Mouse (Mus musculus) neural tube, embryonic 13.5 days (tissue): Measurements from ENCODE around the gene Stxbp2. TPM values are rescaled to one million over a fixed set of nuclear protein-coding genes. Genes with fewer than 3 reads are reported as not detected.

Experiments used
- ATAC-seq: fragments of 200-750 bp; cut with Nextera tagmentation; 2 replicates; pipeline ENCODE4 v1.8.0; 2017; ENCODE audit warnings: low read depth, mild to moderate bottlenecking, moderate TSS enrichment, moderate library complexity
- H3K27ac ChIP-seq: fragments of 300-500 bp; sonication (generic); replicated peaks from 2 replicates; pipeline ENCODE4 v1.5.1; 2015; ENCODE audit warnings: moderate library complexity, mild to moderate bottlenecking, inconsistent platforms
- H3K27me3 ChIP-seq: fragments of 300-500 bp; sonication (generic); 2 replicates; pipeline ENCODE4 v1.6.1; 2015; ENCODE audit warnings: mild to moderate bottlenecking, inconsistent platforms
- H3K36me3 ChIP-seq: fragments of 300-500 bp; sonication (generic); 2 replicates; pipeline ENCODE4 v1.6.1; 2015; ENCODE audit warnings: mild to moderate bottlenecking, inconsistent platforms
- H3K4me1 ChIP-seq: fragments of 300-500 bp; sonication (generic); replicated peaks from 2 replicates; pipeline ENCODE4 v1.6.1; 2015; ENCODE audit warnings: inconsistent platforms
- H3K4me2 ChIP-seq: fragments of 300-500 bp; sonication (generic); 2 replicates; pipeline ENCODE4 v1.6.1; 2015; ENCODE audit warnings: inconsistent platforms, mild to moderate bottlenecking, moderate library complexity
- H3K4me3 ChIP-seq: fragments of 300-500 bp; sonication (generic); 2 replicates; pipeline ENCODE4 v1.5.1; 2015; ENCODE audit warnings: mild to moderate bottlenecking, inconsistent platforms
- H3K9ac ChIP-seq: fragments of 300-500 bp; sonication (generic); 2 replicates; pipeline ENCODE4 v1.6.1; 2015; ENCODE audit warnings: moderate library complexity, mild to moderate bottlenecking, inconsistent platforms
- H3K9me3 ChIP-seq: fragments of 300-500 bp; sonication (generic); 2 replicates; pipeline ENCODE4 v1.6.1; 2016; ENCODE audit warnings: inconsistent platforms
- WGBS: fragments of 180-500 bp; shearing (Covaris S2); methylation state at CpG from one replicate; pipeline ENCODE4 v1.1.7; 2015; 5-methylcytosine and 5-hydroxymethylcytosine counted together
- polyA plus RNA-seq: library from polyadenylated mRNA; unstranded; fragments of >200 nt; fragmentation: Nextera tagmentation; extraction: Ambion mirVana; gene quantifications from 2 replicates; pipeline ENCODE4 v1.2.1, GENCODE M21; 2015

Gene Stxbp2
- polyA plus RNA-seq, 1 experiment from 2014 or later = 29.9 TPM

GRCm38 (mm10) chr8:3606593-3606992, 24.2 kb upstream of the Stxbp2 start:
- no peaks in the 10 kb centered on the region for H3K9me3 ChIP-seq
- H3K4me3 ChIP-seq = no peak overlapping the region
- H3K27ac ChIP-seq = no peak overlapping the region
- H3K4me1 ChIP-seq = no peaks in the 10 kb centered on the region
- peaks cover 100% of the 10 kb centered on the region for H3K36me3 ChIP-seq
- no peak overlapping the region for H3K9ac ChIP-seq
- ATAC-seq = no peak
- WGBS = 82% methylated on average over 16 of the region's 16 CpGs
- H3K4me2 ChIP-seq = no peak overlapping the region
- H3K27me3 ChIP-seq = no peaks in the 10 kb centered on the region

- peaks cover 100% of the 10 kb centered on the region for H3K36me3 ChIP-seq
- no peak overlapping the region for H3K9ac ChIP-seq
- H3K27ac ChIP-seq = no peak overlapping the region
- H3K27me3 ChIP-seq = no peaks in the 10 kb centered on the region
- ATAC-seq = no peak
- WGBS = 90% methylated on average over 7 of the region's 7 CpGs
- no peak overlapping the region for H3K4me3 ChIP-seq
- no peaks in the 10 kb centered on the region for H3K4me1 ChIP-seq
- H3K9me3 ChIP-seq = no peaks in the 10 kb centered on the region
- no peak overlapping the region for H3K4me2 ChIP-seq
Measured at GRCm38 (mm10) chr8:3607822-3608221, 22.9 kb upstream of the Stxbp2 start.

- Histone ChIP-seq H3K9ac (no peak overlapping the region), H3K36me3 (peaks cover 100% of the 10 kb centered on the region), H3K4me1 (no peaks in the 10 kb centered on the region), H3K27ac (no peak overlapping the region), H3K27me3 (no peaks in the 10 kb centered on the region), H3K9me3 (no peaks in the 10 kb centered on the region), H3K4me3 (no peak overlapping the region), H3K4me2 (no peak overlapping the region)
- WGBS = 92% methylated on average over 12 of the region's 12 CpGs
- no peak for ATAC-seq
Measured at GRCm38 (mm10) chr8:3609046-3609815, 21.5 kb upstream of the Stxbp2 start.

GRCm38 (mm10) chr8:3609816-3610150, 21.0 kb upstream of the Stxbp2 start:
- Histone ChIP-seq H3K9ac (no peak overlapping the region), H3K36me3 (peaks cover 100% of the 10 kb centered on the region), H3K4me2 (no peak overlapping the region), H3K9me3 (no peaks in the 10 kb centered on the region), H3K4me1 (no peaks in the 10 kb centered on the region), H3K27me3 (no peaks in the 10 kb centered on the region), H3K4me3 (no peak overlapping the region), H3K27ac (no peak overlapping the region)
- no peak for ATAC-seq
- WGBS = 87% methylated on average over 6 of the region's 6 CpGs

GRCm38 (mm10) chr8:3621199-3621970, 9.4 kb upstream of the Stxbp2 start, which contains the start of the genes Xab2 and Pet100:
Gene Xab2 (minus strand): TSS chr8:3621316.
Gene Pet100 (plus strand): TSS chr8:3621548.
- peak within 1 kb of the TSS; percentile 85 for H3K9ac ChIP-seq
- peaks cover 26% of the 10 kb centered on the region for H3K4me1 ChIP-seq
- no peaks in the 10 kb centered on the region for H3K27me3 ChIP-seq
- ATAC-seq = peak; percentile 97
- H3K4me3 ChIP-seq = peak within 1 kb of the TSS; percentile 85
- under 1% methylated on average over 37 of the region's 37 CpGs for WGBS
- H3K4me2 ChIP-seq = peak within 1 kb of the TSS; percentile 79
- no peaks in the 10 kb centered on the region for H3K9me3 ChIP-seq
- H3K36me3 ChIP-seq = peaks cover 22% of the 10 kb centered on the region
- no peak within 1 kb of the TSS for H3K27ac ChIP-seq

- H3K9me3 ChIP-seq = no peaks in the 10 kb centered on the region
- peaks cover 16% of the 10 kb centered on the region for H3K36me3 ChIP-seq
- no peak for ATAC-seq
- peak overlapping the region; percentile 75 for H3K4me2 ChIP-seq
- 69% methylated on average over 8 of the region's 8 CpGs for WGBS
- H3K4me1 ChIP-seq = peaks cover 26% of the 10 kb centered on the region
- H3K27ac ChIP-seq = no peak overlapping the region
- peak overlapping the region; percentile 82 for H3K9ac ChIP-seq
- peak overlapping the region; percentile 85 for H3K4me3 ChIP-seq
- no peaks in the 10 kb centered on the region for H3K27me3 ChIP-seq
Measured at GRCm38 (mm10) chr8:3622119-3622518, 8.6 kb upstream of the Stxbp2 start.

- WGBS = 65% methylated on average over 1 of the region's 1 CpGs
- H3K9ac ChIP-seq = no peak within 1 kb of the TSS
- H3K27me3 ChIP-seq = peaks cover 22% of the 10 kb centered on the region; the same call in 1 of the 2 replicates
- no peaks in the 10 kb centered on the region for H3K9me3 ChIP-seq
- no peak within 1 kb of the TSS for H3K4me2 ChIP-seq
- 0 out of 2 replicates have a peak, but pooled peaks cover 3% of the 10 kb centered on the region for H3K36me3 ChIP-seq
- H3K4me1 ChIP-seq = peaks cover 13% of the 10 kb centered on the region
- no peak within 1 kb of the TSS for H3K4me3 ChIP-seq
- no peak for ATAC-seq
- H3K27ac ChIP-seq = no peak within 1 kb of the TSS
Measured at GRCm38 (mm10) chr8:3625445-3625844, 5.3 kb upstream of the Stxbp2 start, which contains the start of gene Pcp2. Gene Pcp2 (minus strand): TSS chr8:3625545.

GRCm38 (mm10) chr8:3626971-3627370, 3.8 kb upstream of the Stxbp2 start:
- Histone ChIP-seq H3K4me2 (no peak overlapping the region), H3K9me3 (no peaks in the 10 kb centered on the region), H3K27me3 (peaks cover 31% of the 10 kb centered on the region), H3K27ac (no peak overlapping the region), H3K9ac (no peak overlapping the region), H3K4me1 (peaks cover 18% of the 10 kb centered on the region), H3K4me3 (no peak overlapping the region), H3K36me3 (0 out of 2 replicates have a peak, but pooled peaks cover 3% of the 10 kb centered on the region)
- ATAC-seq = no peak
- WGBS = 68% methylated on average over 5 of the region's 5 CpGs

- ATAC-seq = no peak
Measured at GRCm38 (mm10) chr8:3628014-3628413, 2.7 kb upstream of the Stxbp2 start.

GRCm38 (mm10) chr8:3631478-3631875, 722 bp downstream of the Stxbp2 start:
- ATAC-seq = no peak; the same call in 1 of the 2 replicates
- Histone ChIP-seq H3K4me2 (peak overlapping the region; percentile 75), H3K27me3 (peaks cover 31% of the 10 kb centered on the region), H3K9me3 (no peaks in the 10 kb centered on the region), H3K36me3 (no peaks in the 10 kb centered on the region), H3K4me1 (peaks cover 11% of the 10 kb centered on the region), H3K27ac (no peak overlapping the region), H3K9ac (peak overlapping the region; percentile 66), H3K4me3 (peak overlapping the region; percentile 46)
- WGBS = 19% methylated on average over 8 of the region's 8 CpGs

More at GRCm38 (mm10) chr8:3628014-3628413, 2.7 kb upstream of the Stxbp2 start:
- 32% methylated on average over 5 of the region's 5 CpGs for WGBS
- Histone ChIP-seq H3K27me3 (peaks cover 31% of the 10 kb centered on the region), H3K27ac (no peak overlapping the region), H3K4me1 (peaks cover 11% of the 10 kb centered on the region), H3K36me3 (0 out of 2 replicates have a peak, but pooled peaks cover 3% of the 10 kb centered on the region), H3K9ac (no peak overlapping the region), H3K4me2 (no peak overlapping the region), H3K4me3 (no peak overlapping the region), H3K9me3 (no peaks in the 10 kb centered on the region)

- Histone ChIP-seq H3K27me3 (no peaks in the 10 kb centered on the region), H3K36me3 (no peaks in the 10 kb centered on the region), H3K4me3 (no peak overlapping the region), H3K4me2 (no peak overlapping the region), H3K4me1 (no peaks in the 10 kb centered on the region), H3K27ac (no peak overlapping the region), H3K9me3 (no peaks in the 10 kb centered on the region), H3K9ac (no peak overlapping the region)
- WGBS = 21% methylated on average over 5 of the region's 5 CpGs
- ATAC-seq = no peak
Measured at GRCm38 (mm10) chr8:3645804-3646203, 15.0 kb downstream of the Stxbp2 start.

GRCm38 (mm10) chr8:3646824-3647531, 16.2 kb downstream of the Stxbp2 start:
- Histone ChIP-seq H3K27ac (no peak overlapping the region), H3K4me1 (no peaks in the 10 kb centered on the region), H3K27me3 (no peaks in the 10 kb centered on the region), H3K4me2 (no peak overlapping the region), H3K4me3 (no peak overlapping the region), H3K9me3 (no peaks in the 10 kb centered on the region), H3K36me3 (no peaks in the 10 kb centered on the region), H3K9ac (no peak overlapping the region)
- 82% methylated on average over 6 of the region's 6 CpGs for WGBS
- ATAC-seq = no peak
